Mouse (Mus musculus) kidney, adult 2 months (tissue): ENCODE results near the gene Mob3b. TPM values are rescaled to one million over a fixed set of nuclear protein-coding genes. Genes with fewer than 3 reads are reported as not detected.
A peak's percentile ranks its signal among the peaks of the same experiment; 100 is the strongest.

ENCODE experiments used
- DNase-seq: peaks from one replicate; pipeline ENCODE4 v3.0.0; 2021
- H3K27ac ChIP-seq: fragments of 200-500 bp; 2 replicates; pipeline ENCODE4 v1.5.1; 2012; ENCODE audit warnings: low read depth, low read length, control low read depth, inconsistent platforms; ENCODE audit not compliant: insufficient read depth
- H3K27me3 ChIP-seq: fragments of 200-500 bp; replicated peaks from 2 replicates; pipeline ENCODE4 v1.6.1; 2012; ENCODE audit warnings: mild to moderate bottlenecking, moderate library complexity, low read length, inconsistent platforms; ENCODE audit not compliant: control insufficient read depth, insufficient read depth
- H3K36me3 ChIP-seq: fragments of 200-500 bp; 2 replicates; pipeline ENCODE4 v1.6.1; 2012; ENCODE audit warnings: mild to moderate bottlenecking, moderate library complexity, low read length, inconsistent platforms; ENCODE audit not compliant: control insufficient read depth, insufficient read depth
- H3K4me1 ChIP-seq: fragments of 200-500 bp; 2 replicates; pipeline ENCODE4 v1.6.1; 2011; ENCODE audit warnings: low read length; ENCODE audit not compliant: control insufficient read depth, insufficient read depth
- H3K4me3 ChIP-seq: fragments of 200-500 bp; 2 replicates; pipeline ENCODE4 v1.5.1; 2011; ENCODE audit warnings: mild to moderate bottlenecking, low read depth, low read length, control low read depth; ENCODE audit not compliant: insufficient read depth
- CTCF ChIP-seq: fragments of 200-500 bp; conservative IDR thresholded peaks from 2 replicates; pipeline ENCODE4 v1.5.1; 2011; ENCODE audit warnings: low read depth, mild to moderate bottlenecking, control low read depth, low read length, moderate library complexity, mixed read lengths; ENCODE audit not compliant: insufficient read depth, insufficient read length
- POLR2A ChIP-seq: fragments of 200-500 bp; IDR thresholded peaks from one replicate; pipeline ENCODE4 v1.6.1; 2011; ENCODE audit warnings: low read depth, low read length, control low read depth
- WGBS: fragments of 180-500 bp; shearing (Covaris S2); methylation state at CpG from one replicate; pipeline ENCODE4 v1.1.7; 2018; 5-methylcytosine and 5-hydroxymethylcytosine counted together
- polyA plus RNA-seq: library from polyadenylated mRNA; depleted of rRNA; stranded (reverse); fragments of >200 nt; gene quantifications from 2 replicates; pipeline ENCODE4 v1.2.3, GENCODE M21; 2012; rRNA removed

The Mob3b gene
- 11.8 and 13.4 TPM in 2 replicates for polyA plus RNA-seq

DNA sequence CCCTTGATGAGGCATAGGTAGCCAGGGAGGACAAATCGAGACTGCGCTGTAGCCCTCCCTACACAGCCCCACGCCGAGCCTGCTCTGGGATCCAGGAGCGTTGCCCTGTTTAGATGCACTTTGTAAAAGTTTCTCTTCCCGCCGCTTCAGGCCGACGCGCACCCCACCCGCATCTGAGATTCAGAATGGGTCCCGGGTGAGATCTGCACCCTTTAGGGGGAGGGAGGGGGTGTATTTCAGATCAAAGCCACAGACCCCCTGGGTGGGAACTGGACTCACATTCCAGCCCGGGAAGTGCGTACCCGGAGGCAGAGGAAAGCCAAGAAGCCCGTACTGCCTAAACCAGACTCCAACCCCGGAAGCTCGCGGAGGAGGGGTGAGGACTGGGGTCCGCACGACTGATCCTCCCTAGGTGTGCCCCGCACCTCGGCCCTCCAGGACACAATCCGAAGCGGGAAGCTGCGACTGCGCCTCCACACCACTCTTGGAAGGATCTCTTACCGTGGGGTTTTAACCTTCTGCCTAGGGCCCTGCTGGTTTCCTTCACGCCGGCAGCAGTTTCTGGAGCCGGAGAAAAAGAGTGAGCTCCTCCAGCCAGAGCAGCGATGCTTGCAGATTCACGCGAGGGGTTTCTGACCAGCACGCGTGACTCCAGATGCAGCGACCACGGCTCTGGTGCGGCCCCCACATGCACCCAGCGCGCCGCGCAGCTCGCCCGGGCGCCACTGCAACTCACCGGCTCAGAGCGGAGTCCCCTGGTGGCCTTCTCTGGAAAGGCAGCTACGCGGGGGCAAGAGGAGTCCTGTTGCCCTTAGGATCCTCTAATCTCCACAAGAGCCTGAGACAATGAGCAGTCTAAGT, at the start of gene Mob3b:
Gene Mob3b (minus strand): TSS at position 734 of the 861 bp plus-strand sequence.
- H3K27me3 ChIP-seq = no peaks in the 10 kb centered on the region
- DNase-seq = peak; percentile 94
- peak within 1 kb of the TSS; percentile 82 for H3K4me3 ChIP-seq
- TF ChIP-seq CTCF (peak; percentile 82), POLR2A (no peak)
- no peaks in the 10 kb centered on the region for H3K36me3 ChIP-seq
- H3K27ac ChIP-seq = peak within 1 kb of the TSS; percentile 93
- under 1% methylated on average over 50 of the region's 50 CpGs for WGBS
- peaks cover 5% of the 10 kb centered on the region; the same call in 1 of the 2 replicates for H3K4me1 ChIP-seq

DNA sequence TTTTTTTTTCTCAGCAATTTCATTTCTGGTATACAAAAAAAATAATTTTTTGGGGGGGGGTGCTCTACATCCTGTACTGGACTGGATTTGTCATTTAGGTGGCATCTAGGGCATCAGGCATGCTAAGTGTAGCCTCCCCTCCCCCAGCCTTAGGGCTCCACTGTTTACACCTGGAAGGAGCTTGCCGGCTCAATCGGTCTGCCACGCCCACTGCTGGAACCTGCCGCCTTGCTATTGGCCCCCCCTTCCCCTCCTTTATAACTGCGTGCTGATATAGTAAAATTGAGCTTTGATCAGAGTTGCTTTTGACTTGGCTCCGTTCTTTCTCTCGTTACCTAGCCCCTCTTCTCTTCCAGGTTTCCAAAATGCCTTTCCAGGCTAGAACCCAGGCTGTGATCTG, 47.4 kb upstream of the Mob3b start:
- no peak for TF ChIP-seq POLR2A
- no peak for TF ChIP-seq CTCF
- H3K36me3 ChIP-seq = no peaks in the 10 kb centered on the region; the same call in 1 of the 2 replicates
- 78% methylated on average over 7 of the region's 7 CpGs for WGBS
- H3K27ac ChIP-seq = no peak overlapping the region
- H3K27me3 ChIP-seq = no peaks in the 10 kb centered on the region
- H3K4me3 ChIP-seq = no peak overlapping the region
- H3K4me1 ChIP-seq = peaks cover 9% of the 10 kb centered on the region
- DNase-seq = no peak

DNA sequence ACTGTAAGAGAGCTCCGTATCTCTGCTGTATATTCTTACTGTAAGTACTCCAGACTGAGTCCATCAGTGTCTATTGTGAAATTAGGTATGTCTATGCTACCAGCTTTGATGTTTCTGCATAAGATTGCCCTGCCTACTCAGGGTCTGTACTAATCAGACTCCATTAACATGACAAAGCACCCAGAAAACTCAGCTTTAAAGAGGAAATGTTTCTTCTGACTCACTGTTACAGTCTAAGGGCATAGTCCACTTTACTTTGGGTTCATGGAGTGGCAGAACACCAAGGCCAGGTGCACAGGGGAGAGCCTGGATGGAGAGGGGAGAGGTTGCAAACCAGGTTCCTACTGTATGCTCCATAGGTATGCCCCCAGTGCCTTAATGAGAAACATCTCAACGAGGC, 46.4 kb upstream of the Mob3b start:
- WGBS = 91% methylated on average over 2 of the region's 2 CpGs
- Histone ChIP-seq H3K27ac (no peak overlapping the region), H3K4me1 (peaks cover 9% of the 10 kb centered on the region), H3K36me3 (no peaks in the 10 kb centered on the region; the same call in 1 of the 2 replicates), H3K27me3 (no peaks in the 10 kb centered on the region), H3K4me3 (no peak overlapping the region)
- no peak for DNase-seq
- TF ChIP-seq POLR2A = no peak
- no peak for TF ChIP-seq CTCF

DNA sequence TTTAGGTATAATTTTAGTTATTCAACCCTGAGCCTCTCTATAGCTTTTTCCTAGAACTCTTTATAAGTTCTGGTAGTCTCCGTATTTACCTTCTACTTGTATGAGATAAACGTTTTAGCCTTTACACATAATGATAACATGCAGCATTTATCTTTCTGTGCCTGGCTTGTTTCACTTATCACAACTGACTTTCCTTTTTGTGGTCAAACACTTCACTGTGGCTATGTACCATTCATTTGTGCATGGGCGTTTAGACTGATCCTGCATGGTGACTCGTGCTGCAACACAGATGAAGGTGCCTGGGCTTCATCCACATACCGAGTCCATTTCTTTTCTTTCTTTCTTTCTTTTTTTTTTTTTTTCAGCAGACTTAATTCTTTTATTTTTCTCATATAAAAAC, 44.4 kb upstream of the Mob3b start:
- no peaks in the 10 kb centered on the region for H3K27me3 ChIP-seq
- TF ChIP-seq POLR2A (no peak), CTCF (no peak)
- no peak overlapping the region for H3K27ac ChIP-seq
- peaks cover 9% of the 10 kb centered on the region for H3K4me1 ChIP-seq
- H3K4me3 ChIP-seq = no peak overlapping the region
- DNase-seq = no peak
- H3K36me3 ChIP-seq = peaks cover 2% of the 10 kb centered on the region
- WGBS = 98% methylated on average over 5 of the region's 5 CpGs

DNA sequence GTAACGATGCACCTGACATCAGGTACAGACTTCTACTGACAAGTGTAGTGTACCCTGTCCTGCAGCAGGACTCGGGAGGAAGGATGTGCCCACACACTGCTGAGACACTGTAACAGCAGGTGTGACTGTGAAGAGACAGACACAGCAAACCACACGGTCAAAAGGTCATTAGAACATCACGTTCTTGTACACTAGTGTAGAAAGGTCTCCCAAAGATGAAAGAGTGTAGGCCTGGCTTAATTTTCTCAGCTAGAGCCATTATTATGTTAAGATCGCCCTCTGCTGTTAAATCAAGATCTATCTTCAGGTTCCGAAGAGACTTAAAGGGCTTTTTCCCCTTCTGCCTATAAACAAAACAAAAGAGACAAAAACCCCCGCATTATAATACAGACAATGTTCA, 35.4 kb upstream of the Mob3b start:
- Histone ChIP-seq H3K36me3 (peaks cover 3% of the 10 kb centered on the region; the same call in 1 of the 2 replicates), H3K27me3 (no peaks in the 10 kb centered on the region), H3K27ac (no peak overlapping the region), H3K4me3 (no peak overlapping the region), H3K4me1 (no peaks in the 10 kb centered on the region)
- 41% methylated on average over 7 of the region's 7 CpGs for WGBS
- peak; percentile 45 for DNase-seq
- TF ChIP-seq CTCF (no peak), POLR2A (no peak)

DNA sequence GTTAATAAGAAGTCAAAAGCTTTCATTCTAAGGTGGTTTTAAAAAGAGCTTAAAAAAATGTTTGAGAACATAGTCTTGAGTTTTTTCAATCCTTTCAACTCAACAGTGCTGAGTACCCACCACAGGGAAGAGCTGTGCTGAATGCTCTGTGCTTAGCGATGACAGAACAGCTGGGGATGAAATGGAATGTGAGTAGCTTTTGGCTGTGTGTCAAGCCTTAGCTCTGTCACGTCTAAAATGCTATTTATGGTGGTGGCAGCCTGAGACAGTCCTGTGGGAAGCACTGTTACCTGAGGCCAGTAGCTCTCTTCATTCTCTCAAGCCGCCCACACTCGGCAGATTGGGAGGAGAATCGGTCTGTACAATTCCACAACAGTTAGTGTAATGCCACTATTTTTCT, 32.5 kb upstream of the Mob3b start:
- no peak for DNase-seq
- Histone ChIP-seq H3K36me3 (peaks cover 1% of the 10 kb centered on the region; the same call in 1 of the 2 replicates), H3K27ac (no peak overlapping the region), H3K4me3 (no peak overlapping the region), H3K27me3 (no peaks in the 10 kb centered on the region), H3K4me1 (no peaks in the 10 kb centered on the region)
- no peak for TF ChIP-seq POLR2A
- TF ChIP-seq CTCF = no peak
- 67% methylated on average over 5 of the region's 5 CpGs for WGBS

DNA sequence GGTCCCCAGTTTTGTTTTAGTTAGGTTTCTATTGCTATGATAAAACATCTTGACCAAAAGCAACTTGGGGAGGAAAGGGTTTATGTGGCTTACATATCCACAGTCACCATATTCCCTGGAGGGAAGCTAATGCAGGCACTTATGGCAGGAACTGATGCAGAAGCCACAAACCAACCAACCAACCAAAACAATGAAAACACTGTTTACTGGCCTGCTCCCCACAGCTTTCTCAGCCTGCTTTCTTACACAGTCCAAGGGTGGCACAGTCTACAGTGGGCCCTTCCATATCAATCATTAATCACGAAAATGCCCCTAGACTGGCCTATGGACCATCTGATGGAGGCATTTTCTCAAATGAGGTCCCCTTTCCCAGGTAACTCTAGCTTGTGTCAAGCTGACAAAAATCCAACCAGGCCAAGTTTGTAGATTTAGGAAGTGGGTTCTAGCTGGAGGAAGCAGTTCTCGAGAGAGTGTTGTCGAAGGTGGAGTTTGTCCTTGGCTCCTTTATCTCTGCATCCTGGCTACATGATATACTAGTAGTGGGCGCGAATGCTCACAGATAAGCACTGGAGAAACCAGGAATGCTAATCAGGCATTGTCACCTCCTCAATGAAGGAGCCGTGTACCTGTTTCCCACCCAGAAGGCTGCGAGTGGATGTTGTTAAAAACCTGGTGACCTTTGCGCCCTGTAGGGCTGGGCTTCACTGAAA, 30.5 kb upstream of the Mob3b start:
- no peak overlapping the region for H3K27ac ChIP-seq
- H3K4me3 ChIP-seq = no peak overlapping the region
- 85% methylated on average over 8 of the region's 8 CpGs for WGBS
- peaks cover 1% of the 10 kb centered on the region; the same call in 1 of the 2 replicates for H3K36me3 ChIP-seq
- TF ChIP-seq CTCF (no peak), POLR2A (no peak)
- H3K4me1 ChIP-seq = no peaks in the 10 kb centered on the region
- DNase-seq = no peak
- no peaks in the 10 kb centered on the region for H3K27me3 ChIP-seq
